Mouse (Mus musculus): Measurements from ENCODE around the gene Brinp2.

The Brinp2 gene

GRCm38 (mm10) chr1:158356051-158356461 lies at the start of gene Brinp2:
TSS of gene Brinp2 (minus strand) at chr1:158356326.
- peak; percentile 92 for DNase-seq

GRCm38 (mm10) chr1:158400898-158401297 lies 44.8 kb upstream of the Brinp2 start:
- no peak for DNase-seq

- DNase-seq = no peak
These were observed 40.9 kb upstream of the Brinp2 start for GRCm38 (mm10) chr1:158397058-158397457.

- no peak for DNase-seq
These were observed 34.6 kb upstream of the Brinp2 start for GRCm38 (mm10) chr1:158390693-158391092.

- DNase-seq = no peak
These were observed 32.9 kb upstream of the Brinp2 start for GRCm38 (mm10) chr1:158388995-158389394.

- no peak for DNase-seq
These were observed 30.7 kb upstream of the Brinp2 start for GRCm38 (mm10) chr1:158386781-158387180.

GRCm38 (mm10) chr1:158385311-158385710 lies 29.2 kb upstream of the Brinp2 start:
- no peak for DNase-seq

- DNase-seq = no peak
These were observed 27.1 kb upstream of the Brinp2 start for GRCm38 (mm10) chr1:158383210-158383609.

- no peak for DNase-seq
These were observed 26.2 kb upstream of the Brinp2 start for GRCm38 (mm10) chr1:158382277-158382676.

GRCm38 (mm10) chr1:158364461-158364860 lies 8.3 kb upstream of the Brinp2 start:
- no peak for DNase-seq

GRCm38 (mm10) chr1:158362292-158363101 lies 6.4 kb upstream of the Brinp2 start:
- DNase-seq = peak; percentile 55

GRCm38 (mm10) chr1:158361964-158362291 lies 5.8 kb upstream of the Brinp2 start, which contains the start of gene Astn1:
TSS of gene Astn1 (plus strand) at chr1:158362273.
- DNase-seq = no peak

- DNase-seq = peak; percentile 19
These were observed 712 bp downstream of the Brinp2 start for GRCm38 (mm10) chr1:158355177-158356050.

- no peak for DNase-seq
These were observed 2.3 kb downstream of the Brinp2 start for GRCm38 (mm10) chr1:158353656-158354371.

- DNase-seq = no peak
These were observed 12.8 kb downstream of the Brinp2 start for GRCm38 (mm10) chr1:158343243-158343714.

- no peak for DNase-seq
These were observed 27.3 kb downstream of the Brinp2 start for GRCm38 (mm10) chr1:158328839-158329238.

- DNase-seq = peak; percentile 42
These were observed 28.0 kb downstream of the Brinp2 start for GRCm38 (mm10) chr1:158328126-158328525.

GRCm38 (mm10) chr1:158323325-158323724 lies 32.8 kb downstream of the Brinp2 start:
- no peak for DNase-seq

GRCm38 (mm10) chr1:158310426-158311156 lies 45.5 kb downstream of the Brinp2 start:
- DNase-seq = peak; percentile 89

GRCm38 (mm10) chr1:158297042-158297441 lies 59.1 kb downstream of the Brinp2 start:
- DNase-seq = no peak

GRCm38 (mm10) chr1:158296287-158296931 lies 59.7 kb downstream of the Brinp2 start:
- no peak for DNase-seq

- DNase-seq = no peak
These were observed 60.9 kb downstream of the Brinp2 start for GRCm38 (mm10) chr1:158295270-158295669.

All from cerebellum, adult 11 months (tissue).